Mouse (Mus musculus) limb, embryonic 15.5 days (tissue): ENCODE data around the gene Krtap31-2. TPM values are rescaled to one million over a fixed set of nuclear protein-coding genes. Genes with fewer than 3 reads are reported as not detected.

Experiments used
- ATAC-seq: fragments of 200-750 bp; cut with Nextera tagmentation; 2 replicates; pipeline ENCODE4 v1.8.0; 2017; ENCODE audit warnings: low read depth, moderate TSS enrichment; ENCODE audit not compliant: insufficient number of reproducible peaks, low FRiP score, low TSS enrichment
- H3K27ac ChIP-seq: fragments of 300-500 bp; sonication (generic); 2 replicates; pipeline ENCODE4 v1.5.1; 2015; ENCODE audit warnings: moderate library complexity, mild to moderate bottlenecking, inconsistent platforms
- H3K27me3 ChIP-seq: fragments of 300-500 bp; sonication (generic); 2 replicates; pipeline ENCODE4 v1.6.1; 2015; ENCODE audit warnings: inconsistent platforms
- H3K36me3 ChIP-seq: fragments of 300-500 bp; sonication (generic); 2 replicates; pipeline ENCODE4 v1.6.1; 2015; ENCODE audit warnings: inconsistent platforms
- H3K4me1 ChIP-seq: fragments of 300-500 bp; sonication (generic); 2 replicates; pipeline ENCODE4 v1.6.1; 2015; ENCODE audit warnings: inconsistent platforms
- H3K4me2 ChIP-seq: fragments of 300-500 bp; sonication (generic); 2 replicates; pipeline ENCODE4 v1.6.1; 2015; ENCODE audit warnings: mild to moderate bottlenecking, inconsistent platforms
- H3K4me3 ChIP-seq: fragments of 300-500 bp; sonication (generic); 2 replicates; pipeline ENCODE4 v1.5.1; 2015; ENCODE audit warnings: mild to moderate bottlenecking, inconsistent platforms
- H3K9ac ChIP-seq: fragments of 300-500 bp; sonication (generic); 2 replicates; pipeline ENCODE4 v1.6.1; 2015; ENCODE audit warnings: inconsistent platforms
- H3K9me3 ChIP-seq: fragments of 300-500 bp; sonication (generic); 2 replicates; pipeline ENCODE4 v1.6.1; 2016; ENCODE audit warnings: inconsistent platforms
- WGBS: fragments of 180-500 bp; shearing (Covaris S2); methylation state at CpG from one replicate; pipeline ENCODE4 v1.1.7; 2015; 5-methylcytosine and 5-hydroxymethylcytosine counted together
- polyA plus RNA-seq: library from polyadenylated mRNA; unstranded; fragments of >200 nt; fragmentation: Nextera tagmentation; extraction: Ambion mirVana; gene quantifications from 2 replicates; pipeline ENCODE4 v1.2.1, GENCODE M21; 2015

Gene Krtap31-2
- not detected in 2 replicates for polyA plus RNA-seq

DNA sequence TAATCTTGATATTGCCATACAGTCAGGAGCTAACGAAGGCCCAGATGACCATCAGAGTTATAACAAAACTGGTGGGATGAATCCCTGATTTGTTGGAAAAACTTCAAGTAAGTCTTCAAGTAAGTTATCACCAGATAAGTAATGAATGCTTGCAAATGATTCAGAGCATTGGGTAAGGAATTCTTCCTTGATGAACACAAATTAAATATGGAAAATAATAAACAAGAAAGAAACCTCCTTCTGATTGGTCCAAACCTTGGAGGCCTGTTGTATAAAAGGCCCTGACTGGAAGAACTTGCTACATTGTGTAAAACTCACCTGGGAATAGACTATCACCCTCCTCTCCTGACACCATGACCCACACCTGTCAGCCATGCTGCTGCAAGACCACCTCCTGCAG is at the start of gene Krtap31-2:
TSS of gene Krtap31-2 (plus strand) at position 301 of the 400 bp plus-strand sequence.
- no peaks in the 10 kb centered on the region for H3K9me3 ChIP-seq
- H3K27ac ChIP-seq: no peak within 1 kb of the TSS
- no peak within 1 kb of the TSS for H3K9ac ChIP-seq
- no peaks in the 10 kb centered on the region for H3K27me3 ChIP-seq
- whole genome bisulfite sequencing: 88% methylated on average over 1 of the region's 1 CpGs
- H3K4me1 ChIP-seq: no peaks in the 10 kb centered on the region
- H3K4me2 ChIP-seq: no peak within 1 kb of the TSS
- H3K4me3 ChIP-seq: no peak within 1 kb of the TSS
- H3K36me3 ChIP-seq: no peaks in the 10 kb centered on the region
- ATAC-seq: no peak

DNA sequence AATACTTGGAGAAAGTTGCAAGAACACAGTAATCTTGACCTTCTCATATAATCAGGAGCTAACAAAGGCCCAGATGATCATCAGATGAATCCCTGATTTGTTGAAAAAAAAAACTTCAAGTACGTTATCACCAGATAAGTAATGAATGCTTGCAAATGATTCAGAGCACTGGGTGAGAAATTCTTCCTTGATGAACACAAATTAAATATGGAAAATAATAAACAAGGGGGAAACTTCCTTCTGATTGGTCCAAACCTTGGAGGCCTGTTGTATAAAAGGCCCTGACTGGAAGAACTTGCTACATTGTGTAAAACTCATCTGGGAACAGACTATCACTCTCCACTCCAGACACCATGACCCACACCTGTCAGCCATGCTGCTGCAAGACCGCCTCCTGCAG is 28.5 kb upstream of the Krtap31-2 start, which contains the start of gene Krtap31-1:
TSS of gene Krtap31-1 (plus strand) at position 301 of the 400 bp plus-strand sequence.
- Histone ChIP-seq H3K9me3 (no peaks in the 10 kb centered on the region), H3K9ac (no peak within 1 kb of the TSS), H3K4me1 (no peaks in the 10 kb centered on the region), H3K27ac (no peak within 1 kb of the TSS), H3K27me3 (no peaks in the 10 kb centered on the region), H3K36me3 (no peaks in the 10 kb centered on the region), H3K4me2 (no peak within 1 kb of the TSS), H3K4me3 (no peak within 1 kb of the TSS)
- no peak for ATAC-seq
- 75% methylated on average over 2 of the region's 2 CpGs for WGBS

DNA sequence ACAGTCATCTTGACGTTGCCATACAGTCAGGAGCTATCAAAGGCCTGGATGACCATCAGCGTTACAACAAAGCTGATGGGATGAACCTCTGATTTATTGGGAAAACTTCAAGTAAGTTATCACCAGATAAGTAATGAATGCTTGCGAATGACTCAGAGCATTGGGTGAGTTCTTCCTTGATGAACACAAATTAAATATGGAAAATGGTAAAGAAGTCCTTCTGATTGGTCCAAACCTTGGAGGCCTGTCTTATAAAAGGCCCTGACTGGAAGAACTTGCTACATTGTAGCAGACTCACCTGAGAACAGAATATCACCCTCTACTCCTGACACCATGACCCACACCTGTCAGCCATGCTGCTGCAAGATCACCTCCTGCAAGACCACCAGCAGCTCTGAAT is 21.6 kb upstream of the Krtap31-2 start, which contains the start of gene Gm11565:
TSS of gene Gm11565 (plus strand) at position 301 of the 400 bp plus-strand sequence.
- no peak within 1 kb of the TSS for H3K27ac ChIP-seq
- ATAC-seq: no peak
- H3K4me1 ChIP-seq: no peaks in the 10 kb centered on the region
- no peak within 1 kb of the TSS for H3K4me2 ChIP-seq
- H3K36me3 ChIP-seq: no peaks in the 10 kb centered on the region
- H3K9ac ChIP-seq: no peak within 1 kb of the TSS
- WGBS: 89% methylated on average over 3 of the region's 3 CpGs
- no peak within 1 kb of the TSS for H3K4me3 ChIP-seq
- H3K27me3 ChIP-seq: 0 out of 2 replicates have a peak, but pooled peaks cover 3% of the 10 kb centered on the region
- no peaks in the 10 kb centered on the region for H3K9me3 ChIP-seq

DNA sequence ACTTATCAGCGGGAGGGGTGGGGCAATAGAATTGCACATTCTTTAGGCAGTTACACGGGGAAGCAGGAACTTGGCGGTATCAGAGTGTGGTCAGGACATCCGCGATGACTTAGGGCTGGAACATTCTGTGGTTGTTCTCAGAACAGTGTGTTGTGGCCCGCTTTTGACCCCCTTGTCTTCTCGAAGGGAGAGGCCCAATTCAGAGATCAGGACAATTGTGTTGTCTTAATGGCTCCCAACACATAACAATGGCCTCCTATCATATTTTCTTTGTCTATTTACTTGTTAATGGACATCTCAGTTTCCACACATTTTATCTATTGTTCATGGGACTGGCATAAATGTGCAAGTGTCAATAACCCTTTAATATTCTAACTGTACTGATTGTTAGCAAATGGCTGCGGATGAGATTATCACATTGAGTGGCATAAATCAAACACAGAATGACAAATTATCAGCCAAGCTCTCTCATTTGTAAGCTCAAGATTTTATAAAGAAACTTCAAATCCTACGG is 1.7 kb downstream of the Krtap31-2 start:
- no peak for ATAC-seq
- Histone ChIP-seq H3K9ac (no peak overlapping the region), H3K36me3 (no peaks in the 10 kb centered on the region), H3K4me2 (no peak overlapping the region), H3K4me3 (no peak overlapping the region), H3K27ac (no peak overlapping the region), H3K27me3 (no peaks in the 10 kb centered on the region), H3K9me3 (no peaks in the 10 kb centered on the region), H3K4me1 (no peaks in the 10 kb centered on the region)
- 85% methylated on average over 9 of the region's 9 CpGs for WGBS

DNA sequence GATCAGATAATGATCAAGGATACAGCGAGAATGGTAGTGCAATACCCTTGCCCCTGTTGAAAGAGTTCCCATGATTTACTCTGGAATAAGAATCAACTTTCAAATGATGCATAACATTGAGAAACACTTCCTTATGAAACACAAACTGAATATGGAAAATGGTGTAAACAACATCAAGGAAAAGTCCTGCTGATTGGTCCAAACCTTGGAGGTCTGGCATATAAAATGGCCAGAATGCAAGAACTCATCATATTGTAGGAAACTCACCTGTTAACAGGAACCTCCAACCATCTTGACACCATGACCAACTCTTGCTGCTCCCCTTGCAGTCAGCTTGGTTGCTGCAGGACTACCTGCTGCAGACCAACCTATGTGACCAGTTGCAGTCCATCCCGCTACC is 12.1 kb downstream of the Krtap31-2 start, which contains the start of gene Krtap9-5:
TSS of gene Krtap9-5 (plus strand) at position 301 of the 400 bp plus-strand sequence.
- no peaks in the 10 kb centered on the region for H3K36me3 ChIP-seq
- no peak within 1 kb of the TSS for H3K27ac ChIP-seq
- ATAC-seq: no peak
- no peak within 1 kb of the TSS for H3K9ac ChIP-seq
- H3K27me3 ChIP-seq: no peaks in the 10 kb centered on the region
- H3K4me3 ChIP-seq: no peak within 1 kb of the TSS
- 80% methylated on average over 2 of the region's 2 CpGs for WGBS
- no peaks in the 10 kb centered on the region for H3K4me1 ChIP-seq
- no peaks in the 10 kb centered on the region for H3K9me3 ChIP-seq
- H3K4me2 ChIP-seq: no peak within 1 kb of the TSS

DNA sequence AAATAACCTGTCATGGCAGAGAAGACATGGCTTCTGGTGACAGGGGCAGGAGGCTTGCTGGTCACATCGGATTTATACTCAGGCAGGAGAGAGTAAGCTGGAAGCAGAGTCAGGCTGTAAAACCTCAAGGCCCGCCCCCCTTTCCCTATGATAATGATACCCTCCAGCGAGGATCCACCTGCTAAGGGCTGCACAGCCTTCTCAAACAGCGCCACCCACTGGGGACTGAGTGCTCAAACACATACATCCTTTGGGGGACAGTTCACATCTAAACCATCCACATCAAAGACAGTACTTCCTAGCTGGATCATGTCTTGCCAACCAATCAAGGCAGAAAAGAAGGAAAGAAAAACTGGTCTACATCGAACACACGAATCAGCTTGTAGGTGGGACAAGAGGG is 28.1 kb downstream of the Krtap31-2 start:
- 45% methylated on average over 6 of the region's 6 CpGs for WGBS
- Histone ChIP-seq H3K9me3 (no peaks in the 10 kb centered on the region), H3K4me3 (no peak overlapping the region), H3K27ac (no peak overlapping the region), H3K27me3 (no peaks in the 10 kb centered on the region), H3K36me3 (no peaks in the 10 kb centered on the region), H3K4me1 (no peaks in the 10 kb centered on the region), H3K4me2 (no peak overlapping the region), H3K9ac (no peak overlapping the region)
- ATAC-seq: no peak

DNA sequence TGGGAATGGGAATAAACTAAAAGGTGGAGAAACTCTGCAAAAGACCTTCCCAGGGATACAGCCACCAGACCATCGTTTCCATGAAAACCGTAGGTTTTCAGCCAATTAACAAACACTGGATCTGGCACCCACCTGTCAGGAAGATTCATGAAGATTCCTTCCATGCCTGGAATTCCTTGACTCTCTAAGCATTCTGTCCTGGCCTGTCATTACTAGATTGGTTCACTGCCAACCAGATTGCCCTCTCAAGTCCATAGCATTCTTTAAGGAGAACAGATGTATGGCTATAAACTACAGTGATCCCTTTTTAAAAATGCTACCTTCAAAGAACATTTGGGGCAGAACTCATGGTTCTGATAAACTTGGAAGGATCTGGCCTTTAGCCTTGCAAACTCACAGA is 29.9 kb downstream of the Krtap31-2 start:
- no peaks in the 10 kb centered on the region for H3K36me3 ChIP-seq
- no peak overlapping the region for H3K4me3 ChIP-seq
- H3K9me3 ChIP-seq: no peaks in the 10 kb centered on the region
- H3K4me1 ChIP-seq: no peaks in the 10 kb centered on the region
- no peak overlapping the region for H3K4me2 ChIP-seq
- H3K27me3 ChIP-seq: no peaks in the 10 kb centered on the region
- H3K27ac ChIP-seq: no peak overlapping the region
- ATAC-seq: no peak
- WGBS: 10% methylated on average over 2 of the region's 2 CpGs
- no peak overlapping the region for H3K9ac ChIP-seq

DNA sequence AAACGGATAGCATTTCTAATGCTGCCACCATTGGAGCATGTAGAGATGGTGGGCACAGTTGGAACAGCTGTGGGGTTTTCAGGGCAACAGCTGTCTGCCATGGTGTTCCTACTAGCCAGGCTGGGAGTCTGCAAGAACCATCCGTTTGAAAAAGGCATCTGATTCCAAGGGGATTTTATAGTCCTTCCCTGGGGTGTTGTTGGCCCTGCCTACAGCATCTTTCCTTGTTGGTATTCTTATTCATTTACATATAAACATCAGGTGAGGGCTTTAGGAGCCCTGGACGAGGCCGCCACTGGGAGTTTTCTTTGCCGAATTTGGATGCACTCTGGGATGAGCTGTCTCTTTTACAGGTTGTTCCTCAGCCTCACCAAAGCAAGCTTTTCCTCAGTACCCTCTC is 42.9 kb downstream of the Krtap31-2 start, which contains the start of gene Krtap29-1:
TSS of gene Krtap29-1 (minus strand) at position 101 of the 400 bp plus-strand sequence.
- Histone ChIP-seq H3K27ac (no peak within 1 kb of the TSS), H3K4me1 (peaks cover 8% of the 10 kb centered on the region; the same call in 1 of the 2 replicates), H3K9me3 (no peaks in the 10 kb centered on the region), H3K27me3 (no peaks in the 10 kb centered on the region), H3K4me3 (no peak within 1 kb of the TSS), H3K4me2 (no peak within 1 kb of the TSS), H3K36me3 (no peaks in the 10 kb centered on the region), H3K9ac (no peak within 1 kb of the TSS)
- ATAC-seq: no peak
- 65% methylated on average over 5 of the region's 5 CpGs for WGBS

DNA sequence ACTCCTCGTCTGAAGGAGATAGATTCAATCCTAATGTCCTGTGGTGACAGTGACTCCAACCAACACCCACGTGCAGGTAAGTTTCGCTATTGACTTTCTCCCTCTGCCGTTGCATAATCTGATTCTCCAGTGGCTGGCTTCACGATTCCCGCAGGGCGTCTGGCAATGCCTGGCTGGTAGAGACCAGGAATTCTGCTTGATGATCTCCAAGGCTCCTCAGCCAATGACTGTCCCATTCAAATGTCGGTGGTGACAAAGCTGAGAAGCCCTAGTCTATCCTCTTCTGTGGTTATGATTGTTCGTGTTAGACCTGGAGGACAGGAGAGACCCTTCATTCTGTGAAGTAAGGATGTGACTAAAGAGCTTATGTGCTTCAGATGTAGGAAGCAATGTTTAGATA is 46.6 kb downstream of the Krtap31-2 start:
- H3K9me3 ChIP-seq: no peaks in the 10 kb centered on the region
- 87% methylated on average over 9 of the region's 9 CpGs for WGBS

DNA sequence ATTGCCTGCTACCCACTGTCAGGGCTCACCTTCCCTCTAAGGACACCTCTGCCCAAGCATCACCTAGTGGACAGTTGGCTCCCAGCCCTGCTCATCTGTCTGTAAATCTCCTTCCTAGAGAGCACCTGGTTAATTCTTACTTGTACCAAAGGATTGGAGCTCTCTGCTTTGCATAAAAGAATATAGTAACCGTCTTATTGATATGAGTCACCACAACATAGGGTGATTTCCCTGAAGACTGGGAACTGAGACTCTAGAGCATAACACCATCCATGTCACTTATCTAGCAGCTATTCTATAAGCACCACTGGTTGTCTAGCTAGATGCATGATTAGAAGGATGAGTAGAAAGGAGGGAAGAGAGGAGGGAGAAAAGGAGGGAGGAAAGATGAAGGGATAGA is 47.4 kb downstream of the Krtap31-2 start:
- Histone ChIP-seq H3K9ac (no peak overlapping the region), H3K4me3 (no peak overlapping the region), H3K27ac (no peak overlapping the region), H3K4me2 (no peak overlapping the region), H3K27me3 (peaks cover 8% of the 10 kb centered on the region; the same call in 1 of the 2 replicates), H3K4me1 (peaks cover under 1% of the 10 kb centered on the region; the same call in 1 of the 2 replicates), H3K9me3 (no peaks in the 10 kb centered on the region), H3K36me3 (no peaks in the 10 kb centered on the region)
- no peak for ATAC-seq
- WGBS: 82% methylated on average over 1 of the region's 1 CpGs

More for the DNA sequence above, 46.6 kb downstream of the Krtap31-2 start:
- Histone ChIP-seq H3K36me3 (no peaks in the 10 kb centered on the region), H3K4me1 (peaks cover 7% of the 10 kb centered on the region; the same call in 1 of the 2 replicates), H3K4me3 (no peak overlapping the region), H3K27me3 (peaks cover 8% of the 10 kb centered on the region; the same call in 1 of the 2 replicates), H3K9ac (no peak overlapping the region), H3K27ac (no peak overlapping the region), H3K4me2 (no peak overlapping the region)
- ATAC-seq: no peak

DNA sequence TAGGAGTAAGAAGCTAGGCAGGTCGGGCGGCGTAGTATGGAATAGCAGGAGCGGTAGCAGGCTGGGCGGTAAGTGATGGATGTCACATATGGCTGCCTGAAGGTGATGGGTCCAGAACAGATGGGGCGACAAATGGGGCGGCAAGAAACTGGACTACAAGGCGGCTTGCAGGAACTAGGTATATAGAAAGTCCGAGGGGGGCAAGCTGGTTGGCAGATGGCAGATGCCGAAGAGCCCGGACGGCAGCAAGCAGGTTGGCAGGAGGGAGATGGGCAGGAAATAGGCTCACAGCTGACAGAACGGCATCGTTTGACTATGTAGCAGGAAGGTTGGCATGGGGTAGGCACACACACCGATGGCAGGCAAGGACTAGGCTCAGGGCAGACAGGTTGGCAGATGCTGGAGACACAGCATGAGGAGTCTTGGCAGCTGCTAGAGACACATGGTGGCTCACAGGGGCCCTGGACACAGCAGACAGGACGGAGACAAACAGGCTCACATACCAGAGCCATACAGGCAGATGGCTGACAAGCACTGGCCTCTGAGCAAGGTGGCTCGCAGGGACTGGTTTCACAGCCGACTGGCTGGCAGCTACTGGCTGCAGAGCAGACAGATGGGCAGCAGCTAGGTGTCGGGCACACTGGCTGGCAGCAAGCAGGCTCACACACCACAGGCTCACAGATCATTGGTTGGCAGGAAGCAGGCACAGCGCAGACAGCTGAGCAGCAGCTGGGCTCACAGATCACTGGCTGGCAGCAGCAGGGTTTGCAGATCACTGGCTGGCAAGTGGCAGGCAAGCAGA is 49.4 kb downstream of the Krtap31-2 start:
- H3K4me3 ChIP-seq: no peak overlapping the region
- H3K36me3 ChIP-seq: no peaks in the 10 kb centered on the region
- H3K27ac ChIP-seq: no peak overlapping the region
- no peaks in the 10 kb centered on the region for H3K9me3 ChIP-seq
- ATAC-seq: no peak
- WGBS: 75% methylated on average over 20 of the region's 20 CpGs
- H3K4me1 ChIP-seq: no peaks in the 10 kb centered on the region
- H3K9ac ChIP-seq: no peak overlapping the region
- H3K4me2 ChIP-seq: no peak overlapping the region
- peaks cover 8% of the 10 kb centered on the region; the same call in 1 of the 2 replicates for H3K27me3 ChIP-seq

DNA sequence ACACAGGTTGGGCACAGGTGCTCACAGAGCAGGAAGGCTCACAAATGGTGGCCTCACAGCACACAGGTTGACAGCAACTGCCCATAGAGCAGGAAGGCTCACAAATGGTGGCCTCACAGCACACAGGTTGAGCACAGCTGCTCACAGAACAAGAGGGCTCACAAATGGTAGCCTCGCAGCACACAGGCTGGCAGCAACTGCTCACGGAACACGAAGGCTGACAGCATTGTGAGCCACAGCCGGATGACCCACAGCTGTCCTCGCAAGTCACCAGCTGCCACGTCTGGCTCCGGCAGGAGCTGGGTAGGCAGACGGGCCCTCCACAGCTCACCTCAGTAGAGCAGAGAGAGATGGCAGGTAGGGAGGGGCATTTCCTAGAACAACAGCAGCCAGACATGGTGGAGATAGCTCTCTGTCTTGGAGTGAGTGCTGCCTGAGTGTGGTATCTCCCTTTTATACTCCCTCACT is 50.1 kb downstream of the Krtap31-2 start, which contains the start of gene Krtap16-1:
TSS of gene Krtap16-1 (minus strand) at position 418 of the 468 bp plus-strand sequence.
- no peaks in the 10 kb centered on the region for H3K36me3 ChIP-seq
- no peaks in the 10 kb centered on the region for H3K4me1 ChIP-seq
- no peak within 1 kb of the TSS for H3K4me2 ChIP-seq
- no peak within 1 kb of the TSS for H3K4me3 ChIP-seq
- ATAC-seq: no peak
- H3K9ac ChIP-seq: no peak within 1 kb of the TSS
- H3K27ac ChIP-seq: no peak within 1 kb of the TSS
- H3K27me3 ChIP-seq: peaks cover 8% of the 10 kb centered on the region; the same call in 1 of the 2 replicates
- 66% methylated on average over 8 of the region's 8 CpGs for WGBS
- H3K9me3 ChIP-seq: no peaks in the 10 kb centered on the region
